In genomic region chr6:141856085-141856484, GRCm38 (mm10) we compare ENCODE assay signal across 18 mouse cellular contexts. TPM values are rescaled to one million over a fixed set of nuclear protein-coding genes. Genes with fewer than 3 reads are reported as not detected.
DNase-seq lines count a peak whose midpoint lies in the region; ATAC-seq and TF ChIP-seq lines count a peak whose summit lies in the region.
"Had no signal": no experiment of that assay in that cellular context is flagged by ENCODE, and none has a peak within 500 bp of the region (broad histone marks: within the 10 kb centered on the region; RNA-seq: fewer than 3 reads in every experiment).

Slco1a4 (minus strand) TSS chr6:141856199.

- ATAC-seq in forebrain, postnatal 0 days, result no peak
- no peak for ATAC-seq in forebrain, embryonic 11.5 days (replicated peaks; ENCODE audit: low FRiP score)
- ATAC-seq: CD4-positive, CD25-positive, alpha-beta regulatory T cell, adult 4 months; Patski had no signal

- no peaks in the 10 kb centered on the region for H3K27me3 ChIP-seq in forebrain, postnatal 0 days (ENCODE audit: insufficient read depth, low read length)
- H3K27me3 ChIP-seq in forebrain, embryonic 11.5 days (ENCODE audit: control insufficient read depth, insufficient read depth, low read length), result no peaks in the 10 kb centered on the region
- H3K27me3 ChIP-seq: forebrain, embryonic 12.5 days had no signal

- WGBS in forebrain, postnatal 0 days, result 51% methylated on average over 2 of the region's 2 CpGs
- 74% methylated on average over 2 of the region's 2 CpGs for WGBS in forebrain, embryonic 11.5 days

- no peak within 1 kb of the TSS for H3K27ac ChIP-seq in forebrain, postnatal 0 days (ENCODE audit: low read depth, low read length)
- H3K27ac ChIP-seq in forebrain, embryonic 11.5 days (ENCODE audit: low read depth, low read length), result no peak within 1 kb of the TSS
- H3K27ac ChIP-seq: forebrain, embryonic 12.5 days had no signal

- no peaks in the 10 kb centered on the region for H3K4me1 ChIP-seq in forebrain, postnatal 0 days (ENCODE audit: insufficient read depth)
- no peaks in the 10 kb centered on the region for H3K4me1 ChIP-seq in forebrain, embryonic 11.5 days (replicated peaks; ENCODE audit: control insufficient read depth, insufficient read depth, low read length)
- H3K4me1 ChIP-seq: forebrain, embryonic 12.5 days had no signal

- H3K9ac ChIP-seq in forebrain, postnatal 0 days, result no peak within 1 kb of the TSS
- H3K9ac ChIP-seq in forebrain, embryonic 11.5 days (ENCODE audit: low read length), result no peak within 1 kb of the TSS
- H3K9ac ChIP-seq: forebrain, embryonic 12.5 days had no signal

- H3K36me3 ChIP-seq in forebrain, postnatal 0 days (ENCODE audit: insufficient read depth), result no peaks in the 10 kb centered on the region
- no peaks in the 10 kb centered on the region for H3K36me3 ChIP-seq in forebrain, embryonic 11.5 days (ENCODE audit: control insufficient read depth, insufficient read depth, low read length)
- H3K36me3 ChIP-seq: forebrain, embryonic 12.5 days had no signal

- DNase-seq in forebrain, postnatal 0 days, result peak; percentile 16
- DNase-seq in forebrain, embryonic 11.5 days (ENCODE audit: low spot score), result no peak
- DNase-seq in layer of hippocampus, adult 8-10 months (ENCODE audit: low spot score in 2 of 2), result no peak
- no peak for DNase-seq in layer of hippocampus, adult 9-10 months (ENCODE audit: low spot score)
- peak; percentile 36 for DNase-seq in Muller cell, postnatal 12 days (ENCODE audit: inconsistent ontology term)
- DNase-seq in layer of hippocampus, postnatal 10 days (ENCODE audit: low spot score in 2 of 2), result no peak
- no peak for DNase-seq in spleen, postnatal 36 days (ENCODE audit: low spot score in 2 of 2)
- DNase-seq in retina, postnatal 1 day, result no peak
- DNase-seq: adrenal gland, adult 8-10 months; cerebellum, adult 11-12 months; gastrocnemius, postnatal 36 days; right cerebral cortex, postnatal 25 days had no signal

- H3K9me3 ChIP-seq in forebrain, postnatal 0 days (ENCODE audit: low read length), result no peaks in the 10 kb centered on the region
- no peaks in the 10 kb centered on the region for H3K9me3 ChIP-seq in forebrain, embryonic 11.5 days (ENCODE audit: control insufficient read depth, low read length)
- H3K9me3 ChIP-seq: forebrain, embryonic 12.5 days had no signal

- TF ChIP-seq CTCF in forebrain, postnatal 0 days (IDR thresholded peaks at IDR 0.05; ENCODE audit: low read depth), result no peak

- no peak within 1 kb of the TSS for H3K4me2 ChIP-seq in forebrain, postnatal 0 days (ENCODE audit: low read depth)
- H3K4me2 ChIP-seq in forebrain, embryonic 11.5 days (ENCODE audit: low read depth, low read length, severe bottlenecking), result no peak within 1 kb of the TSS
- H3K4me2 ChIP-seq: forebrain, embryonic 12.5 days had no signal

- H3K4me3 ChIP-seq in forebrain, postnatal 0 days (ENCODE audit: low read depth, low read length), result no peak within 1 kb of the TSS
- H3K4me3 ChIP-seq in forebrain, embryonic 11.5 days (ENCODE audit: low read depth, low read length), result no peak within 1 kb of the TSS
- H3K4me3 ChIP-seq: forebrain, embryonic 12.5 days had no signal

RNA-seq across cellular contexts. Expression of gene Slco1a4, which starts in this region (rescaled TPM):
- total RNA-seq in forebrain, postnatal 0 days (2014; rRNA removed), result 3.3 and 6.3 TPM in 2 replicates
- polyA plus RNA-seq in forebrain, postnatal 0 days (2015; fragmentation: Nextera tagmentation; extraction: Ambion mirVana), result 2.7 and 3.1 TPM in 2 replicates
- not detected in 2 replicates for polyA plus RNA-seq in forebrain, embryonic 11.5 days (2014; fragmentation: Nextera tagmentation; extraction: Ambion mirVana)
- 10 to 100 TPM; 33.0 to 49.2 (median 34.4) TPM for total RNA-seq in layer of hippocampus, adult 8-10 months (2022)
- total RNA-seq in layer of hippocampus, postnatal 10 days (2021), result 10 to 100 TPM; 15.0 to 17.7 TPM
- polyA plus RNA-seq: embryonic facial prominence, embryonic 11.5 days; limb, embryonic 11.5 days; lung, embryonic 16.5 days had no signal

Comparison
In these comparisons a context has a peak if more than half of its experiments do, and no peak if none do; other contexts are left out.
1. DNase-seq: peak in forebrain, postnatal 0 days (single experiment) and Muller cell, postnatal 12 days (single experiment); none in forebrain, embryonic 11.5 days (single experiment), layer of hippocampus, adult 8-10 months (0 of 2), layer of hippocampus, adult 9-10 months (single experiment), layer of hippocampus, postnatal 10 days (0 of 2), spleen, postnatal 36 days (0 of 2) and retina, postnatal 1 day (single experiment).